Mouse (Mus musculus) adrenal gland, adult (tissue): ENCODE data around the gene Kat8.
"Not testable (repeated sequence)": the region's sequence is repeated elsewhere in the genome, so short reads cannot be mapped to it uniquely, and the experiment has no call there.

Source experiments
- DNase-seq, 2 experiments: peaks; one replicate each; pipeline ENCODE4 v3.0.0; 2022 to 2023; ENCODE audit warnings: low spot score in 1 of 2; ENCODE audit not compliant: inconsistent age in 2 of 2

The Kat8 gene

DNA sequence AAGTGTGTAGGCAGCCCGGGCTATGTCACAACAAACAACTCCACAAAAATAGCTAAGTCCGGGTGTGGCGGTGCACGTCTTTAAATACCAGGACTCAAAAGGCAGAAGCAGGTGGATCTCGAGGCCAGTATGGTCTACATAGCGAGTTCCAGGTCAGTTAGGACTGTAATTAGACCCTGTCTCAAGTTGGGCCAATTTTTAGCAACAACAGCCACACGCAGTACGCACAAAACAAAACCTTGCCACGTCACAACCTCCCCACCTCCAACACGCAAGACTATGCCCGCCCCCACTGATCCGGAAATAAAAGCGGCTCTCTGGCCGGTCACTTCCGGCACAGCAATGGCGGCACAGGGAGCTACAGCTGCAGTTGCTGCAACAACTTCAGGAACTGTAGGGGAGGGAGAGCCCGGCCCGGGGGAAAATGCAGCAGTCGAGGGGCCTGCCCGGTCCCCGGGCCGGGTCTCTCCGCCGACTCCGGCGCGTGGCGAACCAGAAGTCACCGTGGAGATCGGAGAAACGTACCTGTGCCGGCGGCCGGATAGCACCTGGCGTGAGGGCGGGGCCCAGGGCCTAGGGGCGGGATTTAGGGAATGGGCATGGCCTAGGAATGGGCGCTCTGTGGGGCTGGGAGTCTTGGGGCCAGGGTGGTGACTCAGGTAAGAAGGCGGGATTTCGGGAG, at the start of gene Kat8:
Kat8 (plus strand) TSS at position 327 of the 682 bp plus-strand sequence.
- DNase-seq = peak; percentile 89 to 98

DNA sequence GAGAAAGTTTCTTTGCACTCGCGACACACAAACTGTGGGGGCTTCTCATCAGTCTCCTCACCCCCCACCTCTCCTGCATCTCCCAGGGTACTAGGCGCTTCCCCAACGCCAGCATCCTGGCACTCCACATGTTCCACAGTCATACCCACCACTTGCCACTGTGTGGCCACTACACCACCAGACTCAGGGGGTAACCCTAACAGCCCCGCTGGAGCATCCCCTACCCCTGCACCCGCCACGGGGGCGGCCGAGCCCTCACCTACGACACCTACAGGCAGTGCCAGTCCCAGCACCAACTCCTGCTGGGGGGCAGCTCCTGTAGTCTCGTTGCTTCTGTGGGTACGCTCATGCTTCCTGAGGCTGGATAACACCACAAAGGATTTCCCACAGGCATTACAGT, 45.9 kb upstream of the Kat8 start:
- DNase-seq = no peak

DNA sequence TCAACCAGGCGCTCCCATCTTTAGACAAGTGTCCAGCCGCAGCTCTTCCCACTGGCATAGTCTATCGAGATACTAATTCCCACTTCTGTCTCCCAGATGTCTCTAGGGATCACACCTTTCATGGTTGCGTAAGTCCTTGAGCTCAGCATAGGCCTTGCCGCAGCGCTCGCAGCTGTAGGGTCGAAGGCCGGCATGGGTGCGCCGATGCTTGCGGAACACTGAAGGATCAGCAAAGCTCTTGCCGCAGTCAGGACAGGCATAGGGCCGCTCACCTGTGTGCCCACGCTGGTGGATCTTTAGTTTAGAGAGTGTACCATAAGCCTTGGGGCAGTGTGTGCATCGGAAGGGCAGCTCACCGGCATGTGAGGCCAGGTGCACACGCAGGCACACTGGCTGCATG, 44.7 kb upstream of the Kat8 start:
- no peak for DNase-seq

DNA sequence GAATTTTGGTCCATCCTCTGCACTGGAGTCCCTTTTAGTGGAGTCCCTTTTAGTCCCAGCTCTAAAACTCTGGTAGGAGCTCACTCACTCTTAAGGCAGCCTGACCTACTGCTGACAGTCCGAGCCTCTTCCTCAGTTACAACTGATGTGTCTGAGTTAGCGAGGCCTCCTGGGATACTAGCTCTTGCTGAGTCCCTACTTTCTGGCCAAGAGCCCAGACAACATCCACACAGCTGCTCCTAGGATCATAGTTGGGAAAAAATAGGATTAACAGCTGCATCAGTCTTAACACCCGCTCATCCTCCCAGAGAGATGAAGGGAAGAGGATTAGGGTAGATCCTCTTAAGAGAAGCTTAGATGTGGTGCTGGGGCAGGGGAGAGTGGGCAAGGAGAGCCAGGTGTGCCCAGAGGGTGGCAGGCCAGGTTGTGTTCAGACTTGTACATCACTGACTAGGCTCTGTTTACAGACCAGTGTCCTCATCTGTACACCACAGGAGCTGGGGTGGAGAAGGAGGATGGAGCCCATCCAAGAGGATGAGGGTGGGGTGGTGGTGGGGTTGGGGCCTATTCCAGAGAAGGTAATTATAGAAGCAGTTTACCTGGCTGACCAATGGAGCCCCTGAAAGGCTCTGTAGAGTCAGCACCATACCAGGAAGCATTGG, 43.0 kb upstream of the Kat8 start:
- no peak for DNase-seq

DNA sequence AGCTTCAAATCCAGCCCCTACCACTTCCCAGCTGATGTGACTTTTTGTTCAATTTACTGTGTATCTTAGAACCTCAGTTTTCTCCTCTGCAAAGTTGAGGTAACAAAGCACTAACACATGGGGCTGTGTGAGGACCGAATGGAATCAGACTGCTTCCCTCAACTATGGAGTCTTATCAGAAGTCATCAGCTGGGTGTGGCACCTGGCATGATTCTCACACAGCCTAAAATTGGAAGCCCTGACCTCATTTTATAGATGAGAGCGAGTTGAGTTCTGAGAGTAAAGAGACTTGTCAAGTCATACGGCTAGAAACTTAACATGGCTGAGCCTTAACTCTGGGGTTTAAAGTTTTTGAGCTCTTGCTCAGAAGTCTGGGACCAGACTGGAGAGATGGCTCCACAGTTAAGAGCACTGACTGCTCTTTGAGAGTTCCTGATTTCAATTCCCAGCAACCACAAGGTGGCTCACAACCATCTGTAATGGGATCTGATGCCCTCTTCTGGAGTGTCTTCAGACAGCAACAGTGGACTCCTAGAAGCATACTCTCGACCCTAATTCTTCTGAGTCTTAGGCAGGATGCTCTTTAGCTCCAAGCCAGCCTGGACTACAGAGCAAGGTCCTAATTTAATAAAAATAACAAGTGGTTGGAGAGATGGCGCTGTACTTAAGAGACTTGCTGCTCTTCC, 42.0 kb upstream of the Kat8 start:
- DNase-seq = no peak

DNA sequence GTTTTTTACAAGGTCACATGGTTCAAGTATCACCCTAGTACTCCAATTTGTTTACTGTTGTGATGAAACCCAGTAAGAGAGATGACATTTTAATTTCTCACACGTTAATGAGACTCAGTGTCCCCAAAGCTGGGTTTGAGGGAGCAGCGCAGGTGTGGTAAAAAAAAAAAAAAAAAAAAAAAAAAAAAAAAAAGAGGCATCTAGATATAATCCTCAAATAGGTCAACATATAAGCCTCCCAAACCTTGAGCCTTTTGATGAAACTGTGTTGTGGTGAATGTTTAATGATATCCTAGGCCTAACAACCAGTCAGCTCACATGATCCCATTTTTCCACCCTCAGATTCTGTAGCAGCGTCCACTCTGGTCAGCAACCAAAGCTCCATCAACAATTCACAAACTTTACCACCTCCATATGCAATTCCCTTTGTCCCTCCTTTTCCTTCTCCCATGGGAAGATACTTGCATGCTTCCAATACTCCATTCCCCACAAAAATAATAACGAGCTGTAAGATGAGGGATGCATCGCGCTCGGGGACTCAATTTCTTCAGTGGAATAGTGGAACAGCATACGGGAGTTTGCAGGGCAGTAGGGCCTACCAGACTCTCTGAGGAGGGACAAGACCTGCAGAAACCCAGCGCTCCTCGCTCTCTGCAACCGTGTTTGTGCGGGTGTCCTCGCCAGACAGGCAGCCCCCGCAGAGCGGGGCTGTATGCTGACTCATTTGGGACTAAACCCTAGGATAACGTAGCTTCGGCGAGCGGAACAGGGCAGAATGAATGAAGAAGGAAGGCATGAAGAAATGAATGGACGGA, 37.3 kb upstream of the Kat8 start:
- no peak for DNase-seq

DNA sequence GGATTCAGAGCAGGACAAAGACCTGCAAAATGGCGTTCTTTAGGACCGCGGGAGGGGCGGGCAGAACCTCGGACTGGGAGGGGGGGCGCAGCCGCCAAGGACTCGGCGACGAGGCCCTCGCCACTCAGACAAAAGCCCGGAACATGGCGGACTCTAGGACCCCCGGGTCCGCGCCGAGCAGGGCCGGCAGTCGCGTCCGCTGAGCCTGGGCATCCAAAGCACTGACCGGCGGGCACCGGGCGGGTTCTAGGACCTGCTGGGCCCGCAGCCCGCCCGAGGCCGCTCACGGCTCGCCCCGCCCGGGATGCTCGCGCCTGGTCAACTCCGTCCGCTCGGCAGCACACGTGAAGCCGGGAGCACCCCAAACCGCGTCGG, 36.7 kb upstream of the Kat8 start:
- DNase-seq = peak; percentile 93 to 97

DNA sequence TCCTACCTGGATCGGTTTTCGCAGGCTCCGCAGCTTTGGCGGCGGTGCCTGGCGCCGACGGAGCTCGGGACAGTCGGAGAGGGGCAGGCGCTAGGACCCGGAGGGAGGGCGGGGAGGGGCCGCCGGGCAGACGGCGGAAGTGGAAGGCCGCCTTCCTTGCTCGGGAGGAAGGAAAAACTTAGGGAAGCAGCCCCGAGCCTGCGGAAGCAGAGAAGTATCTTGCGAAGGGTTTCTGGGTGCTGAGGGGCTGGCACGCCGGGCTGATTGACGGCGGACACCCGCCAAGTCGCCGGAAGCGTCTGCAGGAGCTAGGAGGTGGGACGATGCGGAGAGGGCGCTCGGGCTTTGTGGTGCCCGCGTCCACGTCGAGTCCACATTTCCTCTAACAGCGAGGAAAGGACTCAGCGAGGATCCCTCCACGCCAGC, 36.3 kb upstream of the Kat8 start, which contains the start of gene Zfp646:
Zfp646 (plus strand) TSS at position 181 of the 426 bp plus-strand sequence.
- peak; percentile 82 to 94 for DNase-seq

DNA sequence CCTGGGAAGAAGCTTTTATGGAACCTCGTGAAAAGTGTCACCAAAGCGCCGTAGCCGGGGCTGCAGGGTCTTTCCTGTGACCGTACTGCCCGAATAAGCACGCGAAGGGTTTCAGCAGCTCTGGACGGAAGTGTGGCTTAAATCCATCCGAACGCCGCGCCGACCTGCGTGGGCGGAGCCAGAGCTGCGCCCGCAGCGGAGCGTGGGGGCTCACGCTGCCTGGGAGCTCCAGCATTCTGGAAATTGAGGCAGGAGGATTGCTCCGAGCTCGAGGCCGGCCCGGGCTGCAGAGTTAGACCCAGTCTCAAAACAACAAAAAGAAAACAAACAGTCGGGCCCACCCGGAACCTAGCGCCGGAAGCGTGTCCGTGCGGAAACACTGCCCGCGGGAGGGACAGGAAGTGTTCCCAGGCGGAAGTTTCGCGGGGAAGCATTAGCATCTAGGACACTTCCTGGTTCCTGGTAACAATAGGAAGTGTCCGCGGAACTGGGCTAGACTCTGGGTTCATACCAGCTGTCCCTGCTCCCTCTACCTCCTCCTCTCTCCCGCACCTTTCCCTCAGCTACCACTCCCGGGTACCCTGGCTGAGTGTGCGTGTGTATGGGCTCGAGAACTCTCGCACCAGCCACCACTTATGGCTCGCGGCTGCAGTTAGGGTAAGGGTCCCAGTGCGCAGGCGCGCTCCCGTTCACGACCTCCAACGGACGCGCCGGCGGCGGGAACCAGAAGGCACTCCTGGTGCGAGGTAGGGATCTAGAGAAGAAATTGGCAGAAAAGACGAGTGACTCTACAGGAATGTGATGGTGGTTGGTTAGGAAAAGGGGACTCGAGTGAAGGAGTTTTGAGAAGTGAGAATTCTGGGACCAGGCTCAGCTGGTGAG, 35.6 kb upstream of the Kat8 start, which contains the start of gene Zfp668:
Zfp668 (minus strand) TSS at position 362 of the 882 bp plus-strand sequence.
- DNase-seq = peak; percentile 91 to 97

DNA sequence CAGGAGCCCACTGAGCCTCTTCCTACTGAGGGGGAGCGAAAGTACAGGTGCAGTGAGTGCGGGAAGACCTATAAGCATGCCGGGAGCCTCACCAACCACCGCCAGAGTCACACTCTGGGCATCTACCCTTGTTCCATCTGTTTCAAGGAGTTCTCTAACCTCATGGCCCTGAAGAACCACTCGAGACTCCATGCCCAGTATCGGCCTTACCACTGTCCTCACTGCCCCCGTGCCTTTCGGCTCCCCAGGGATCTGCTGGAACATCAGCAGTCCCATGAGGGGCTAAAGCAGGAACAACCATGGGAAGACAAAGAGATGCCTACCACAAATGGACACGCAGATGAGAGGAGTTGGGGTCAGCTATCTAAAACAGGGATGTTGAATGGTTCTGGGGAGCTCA, 33.0 kb upstream of the Kat8 start:
- DNase-seq = no peak

DNA sequence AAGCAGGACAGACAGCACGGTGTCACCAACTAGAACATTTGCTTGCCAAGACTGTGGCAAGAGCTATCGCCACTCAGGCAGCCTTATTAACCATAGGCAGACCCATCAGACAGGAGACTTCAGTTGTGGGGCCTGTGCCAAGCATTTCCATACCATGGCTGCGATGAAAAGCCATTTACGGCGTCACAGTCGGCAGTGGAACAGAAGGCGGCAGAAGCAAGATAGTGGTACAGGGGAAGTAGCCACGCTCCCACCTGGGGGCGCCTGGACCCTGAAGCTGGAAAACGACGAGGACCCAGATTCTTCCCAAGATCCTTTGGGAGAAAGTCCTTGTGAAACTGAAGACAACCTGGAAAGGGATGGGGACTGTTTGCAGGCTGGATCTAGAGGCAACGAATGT, 31.9 kb upstream of the Kat8 start:
- DNase-seq = no peak

DNA sequence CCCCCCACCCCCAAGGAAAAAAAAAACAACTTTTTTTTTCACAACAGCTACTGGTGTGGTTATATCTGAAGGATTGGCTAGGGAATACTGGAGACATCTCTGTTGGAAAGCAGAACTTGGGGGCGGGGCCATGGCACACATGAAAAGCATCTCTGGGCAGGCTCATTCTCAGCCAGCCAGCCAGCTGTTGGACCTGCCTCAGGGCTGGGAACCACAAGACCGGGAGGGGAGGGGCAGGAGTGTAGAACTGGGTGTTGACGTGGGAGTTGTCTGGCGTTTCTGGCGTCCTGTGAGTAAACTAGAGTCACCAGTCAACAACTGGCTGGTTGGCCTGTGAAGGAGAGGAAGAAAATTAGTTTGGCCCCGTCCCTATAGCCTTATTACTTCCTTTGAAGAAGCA, 26.4 kb upstream of the Kat8 start:
- peak in 1 of 2 experiments; percentile 53 for DNase-seq

DNA sequence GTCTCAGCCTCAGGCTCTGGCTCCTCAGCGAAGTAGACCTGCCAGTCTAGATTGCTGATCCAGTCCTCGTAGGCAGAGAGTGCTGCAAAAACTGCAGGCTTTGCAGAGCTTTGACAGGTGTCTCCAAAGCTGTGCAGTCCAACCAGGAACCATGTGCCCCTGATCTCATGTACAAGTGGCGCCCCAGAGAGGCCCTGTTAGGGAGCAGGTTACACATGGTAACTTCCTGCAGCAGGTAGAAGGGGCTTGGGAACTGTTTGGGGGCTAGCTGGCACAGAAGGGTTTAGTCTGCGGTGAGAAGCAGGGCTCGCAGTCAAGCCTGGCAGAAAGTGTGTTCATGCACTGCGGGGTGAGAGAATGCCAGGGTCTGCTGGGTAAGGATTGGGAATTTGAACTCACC, 25.8 kb upstream of the Kat8 start:
- DNase-seq = no peak

DNA sequence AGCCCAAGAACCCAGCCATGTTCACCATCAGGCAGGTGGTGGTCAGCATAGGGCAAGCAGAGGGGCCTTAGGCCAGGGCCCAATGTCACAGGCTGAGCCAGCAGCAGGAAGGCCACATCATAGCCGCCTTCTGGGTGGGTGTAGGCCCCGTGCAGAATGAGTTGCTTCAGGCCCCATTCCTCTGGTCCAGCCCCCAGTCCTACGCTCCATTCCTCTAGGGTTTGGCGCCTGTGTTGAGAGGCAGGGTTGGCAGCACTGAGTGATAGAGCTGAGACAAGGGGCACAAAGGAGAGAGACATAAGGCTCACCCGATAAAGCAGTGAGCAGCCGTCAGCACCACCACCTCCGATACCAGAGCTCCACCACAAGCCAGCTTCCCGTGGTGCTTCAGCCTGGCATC, 25.1 kb upstream of the Kat8 start:
- no peak for DNase-seq

DNA sequence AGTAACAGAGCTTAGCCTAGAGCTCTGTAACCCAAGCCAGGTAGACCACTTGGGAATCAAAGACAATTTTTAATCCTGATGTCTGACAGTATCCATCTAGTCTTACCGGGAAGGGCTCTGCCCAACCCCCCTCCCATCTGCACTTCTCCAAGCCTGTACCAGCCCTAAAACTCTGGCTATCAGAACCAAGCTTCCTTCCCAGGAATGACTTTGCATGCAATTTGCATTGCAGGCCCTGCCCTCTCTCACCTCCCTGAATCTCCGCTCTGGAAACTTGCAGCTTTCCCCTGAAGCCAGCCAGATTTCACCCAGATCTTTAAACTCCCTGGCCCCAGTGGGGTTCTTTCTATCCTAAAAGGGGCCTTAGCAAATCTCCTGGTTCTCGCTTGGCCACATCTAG, 24.5 kb upstream of the Kat8 start:
- DNase-seq = no peak

DNA sequence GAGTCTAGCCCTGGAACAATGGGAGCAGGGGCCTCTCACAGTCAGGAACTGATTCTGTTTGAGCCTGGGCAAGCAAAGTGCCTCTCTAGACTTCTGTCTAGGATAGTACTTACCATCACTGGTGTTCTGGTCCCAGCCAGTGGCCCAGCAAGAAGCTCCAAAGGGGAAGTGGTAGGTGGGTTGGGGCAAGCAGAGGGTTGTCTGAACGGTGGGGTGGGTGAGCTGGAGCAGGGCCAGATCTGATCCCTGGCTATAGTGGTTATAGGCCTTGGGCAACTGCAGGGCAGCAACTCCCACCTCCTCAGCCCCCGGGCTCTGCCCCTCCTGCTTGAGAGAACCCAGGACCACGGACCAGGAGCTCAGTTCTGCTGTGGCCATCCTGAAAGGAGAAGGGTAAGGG, 23.5 kb upstream of the Kat8 start:
- no peak for DNase-seq

DNA sequence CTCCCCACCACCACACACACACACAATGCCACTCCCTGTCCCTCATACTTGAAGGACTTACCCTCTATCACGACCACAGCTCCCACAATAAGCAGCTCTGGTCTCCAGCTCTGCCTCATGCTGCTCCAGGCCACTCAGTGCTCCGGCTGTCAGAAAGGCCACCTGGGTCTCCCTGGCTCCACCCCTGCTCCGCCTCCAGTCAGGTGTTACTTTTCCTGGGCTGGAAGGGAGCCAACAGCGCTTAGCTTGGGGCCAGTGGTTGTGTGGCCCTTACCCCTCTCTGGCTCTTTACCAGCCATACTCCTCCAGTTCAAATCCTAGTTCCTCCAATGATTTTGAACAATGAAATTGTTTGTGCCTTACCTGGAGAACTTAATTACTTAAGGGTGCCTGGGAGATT, 21.5 kb upstream of the Kat8 start, which contains the start of gene Prss53:
Prss53 (minus strand) TSS at position 173 of the 400 bp plus-strand sequence.
- no peak for DNase-seq

DNA sequence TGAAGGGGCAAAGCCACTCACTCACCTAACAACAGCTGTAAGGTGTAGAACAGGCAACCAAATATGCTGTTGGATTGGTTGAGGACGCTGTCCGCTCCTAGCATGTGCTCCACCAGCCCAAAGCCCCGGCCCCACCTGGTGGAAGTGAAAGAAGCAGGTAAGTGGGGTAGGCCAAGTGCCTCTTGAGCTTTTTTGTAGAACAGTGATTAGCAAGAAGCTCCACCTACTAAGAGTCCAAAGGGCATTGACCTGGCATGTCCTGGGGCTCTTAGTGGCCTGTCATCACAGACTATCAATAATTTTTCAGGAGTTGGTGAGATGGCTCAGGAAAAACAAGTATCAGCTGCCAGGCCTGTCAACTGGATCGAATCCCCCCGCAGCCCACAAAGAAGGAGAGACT, 17.8 kb upstream of the Kat8 start:
- no peak for DNase-seq

DNA sequence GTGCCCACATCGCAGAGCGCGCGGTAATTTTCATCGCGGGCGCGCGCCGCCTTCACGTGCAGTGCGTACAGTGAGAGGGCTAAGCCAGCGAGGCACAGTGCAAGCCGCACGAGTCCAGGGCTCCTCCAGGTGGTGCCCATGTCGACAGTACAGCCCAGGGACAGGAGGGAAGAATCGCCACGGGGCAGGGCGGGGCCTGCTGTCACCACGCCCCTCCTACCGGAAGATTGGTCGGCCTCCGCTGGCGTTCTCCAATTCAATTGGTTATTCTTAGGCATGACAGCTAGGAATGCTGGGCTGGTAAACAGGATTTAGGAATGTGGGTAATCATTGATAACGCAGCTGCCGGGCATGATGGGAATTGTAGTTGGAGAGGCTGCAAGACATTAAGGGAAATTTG, 16.9 kb upstream of the Kat8 start, which contains the start of the genes Gm21974 and Vkorc1:
Gm21974 (minus strand) TSS at position 13 of the 400 bp plus-strand sequence.
Vkorc1 (minus strand) TSS at position 176 of the 400 bp plus-strand sequence.
- peak; percentile 97 to 99 for DNase-seq

DNA sequence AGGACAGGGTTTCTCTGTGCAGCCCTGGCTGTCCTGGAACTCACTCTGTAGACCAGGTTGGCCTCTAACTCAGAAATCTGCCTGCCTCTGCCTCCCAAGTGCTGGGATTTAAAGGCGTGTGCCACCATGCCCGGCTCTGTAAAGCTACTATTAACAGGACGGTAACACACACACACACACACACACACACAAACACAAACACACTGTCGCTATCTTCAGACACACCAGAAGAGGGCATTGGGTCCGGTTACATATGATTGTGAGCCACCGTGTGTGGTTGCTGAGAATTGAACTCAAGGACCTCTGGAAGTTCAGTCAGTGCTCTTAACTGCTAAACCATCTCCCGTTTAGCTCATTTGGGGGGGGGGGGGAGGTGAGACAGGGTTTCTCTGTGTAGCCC, 16.4 kb upstream of the Kat8 start:
- not testable (repeated sequence) for DNase-seq
